Mouse (Mus musculus) liver, embryonic 11.5 days (tissue): ENCODE results near the gene Ifitm6. TPM values are rescaled to one million over a fixed set of nuclear protein-coding genes. Genes with fewer than 3 reads are reported as not detected.

Experiments
- polyA plus RNA-seq: library from polyadenylated mRNA; unstranded; fragments of >200 nt; fragmentation: Nextera tagmentation; extraction: Ambion mirVana; gene quantifications from 2 replicates; pipeline ENCODE4 v1.2.1, GENCODE M21; 2014

Gene Ifitm6
- polyA plus RNA-seq, 1 experiment from 2014 or later: 0.90 TPM

Other genes starting within 250 kb of the Ifitm6 start
- gene Syce1, start 230.1 kb downstream of the Ifitm6 start, polyA plus RNA-seq: 0.58 TPM in 1 of 2 replicates, not detected in the other
- 0.63 and 0.96 TPM in 2 replicates for gene Zfp941, start 195.7 kb downstream of the Ifitm6 start, polyA plus RNA-seq
- 2.7 and 3.7 TPM in 2 replicates for gene Urah, start 182.9 kb downstream of the Ifitm6 start, polyA plus RNA-seq
- not detected in 2 replicates for gene Scgb1c1, start 172.4 kb downstream of the Ifitm6 start, polyA plus RNA-seq
- gene Odf3, start 170.1 kb downstream of the Ifitm6 start, polyA plus RNA-seq: not detected in 2 replicates
- not detected in 2 replicates for gene Gm45785, start 161.6 kb downstream of the Ifitm6 start, polyA plus RNA-seq
- 44.3 and 45.4 TPM in 2 replicates for gene Ric8a, start 161.0 kb downstream of the Ifitm6 start, polyA plus RNA-seq
- gene Bet1l, start 160.3 kb downstream of the Ifitm6 start, polyA plus RNA-seq: 21.5 and 25.1 TPM in 2 replicates
- 162 and 183 TPM in 2 replicates for gene Psmd13, start 136.0 kb downstream of the Ifitm6 start, polyA plus RNA-seq
- 19.9 and 24.5 TPM in 2 replicates for gene Sirt3, start 135.6 kb downstream of the Ifitm6 start, polyA plus RNA-seq
- gene Cox8b, start 117.5 kb downstream of the Ifitm6 start, polyA plus RNA-seq: 0.97 TPM in 1 of 2 replicates, not detected in the other
- 1.3 and 1.9 TPM in 2 replicates for gene Nlrp6, start 97.0 kb downstream of the Ifitm6 start, polyA plus RNA-seq
- gene Pgghg, start 76.5 kb downstream of the Ifitm6 start, polyA plus RNA-seq: 13.1 and 13.2 TPM in 2 replicates
- 0.58 and 0.60 TPM in 2 replicates for gene Ifitm5, start 67.6 kb downstream of the Ifitm6 start, polyA plus RNA-seq
- gene Gm45717, start 62.0 kb downstream of the Ifitm6 start, polyA plus RNA-seq: not detected in 2 replicates
- 478 and 500 TPM in 2 replicates for gene Ifitm2, start 61.9 kb downstream of the Ifitm6 start, polyA plus RNA-seq
- gene Ifitm1, start 50.7 kb downstream of the Ifitm6 start, polyA plus RNA-seq: 32.7 and 33.5 TPM in 2 replicates
- gene Ifitm3, start 7.2 kb downstream of the Ifitm6 start, polyA plus RNA-seq: 45.0 and 47.5 TPM in 2 replicates
- gene Gm17387, start 11.2 kb upstream of the Ifitm6 start, polyA plus RNA-seq: not detected in 2 replicates
- gene B4galnt4, start 43.2 kb upstream of the Ifitm6 start, polyA plus RNA-seq: 3.4 and 4.7 TPM in 2 replicates
- 1.9 and 2.7 TPM in 2 replicates for gene Pkp3, start 60.3 kb upstream of the Ifitm6 start, polyA plus RNA-seq
- gene Sigirr, start 82.6 kb upstream of the Ifitm6 start, polyA plus RNA-seq: 21.4 and 23.5 TPM in 2 replicates
- gene Ano9, start 99.9 kb upstream of the Ifitm6 start, polyA plus RNA-seq: 0.09 and 0.41 TPM in 2 replicates
- 134 and 147 TPM in 2 replicates for gene Ptdss2, start 104.5 kb upstream of the Ifitm6 start, polyA plus RNA-seq
- gene Rnh1, start 154.9 kb upstream of the Ifitm6 start, polyA plus RNA-seq: 91.2 and 93.7 TPM in 2 replicates
- gene Hras, start 176.1 kb upstream of the Ifitm6 start, polyA plus RNA-seq: 112 and 118 TPM in 2 replicates
- gene Lrrc56, start 176.2 kb upstream of the Ifitm6 start, polyA plus RNA-seq: 20.8 and 20.9 TPM in 2 replicates
- 1.8 and 2.6 TPM in 2 replicates for gene Lmntd2, start 196.2 kb upstream of the Ifitm6 start, polyA plus RNA-seq
- gene Rassf7, start 197.9 kb upstream of the Ifitm6 start, polyA plus RNA-seq: 35.1 TPM in 2 replicates
- gene Phrf1, start 210.9 kb upstream of the Ifitm6 start, polyA plus RNA-seq: 70.9 and 81.0 TPM in 2 replicates
- gene Irf7, start 248.6 kb upstream of the Ifitm6 start, polyA plus RNA-seq: 4.0 and 4.1 TPM in 2 replicates